Mouse (Mus musculus): ENCODE measurements around the gene Foxj2. TPM values are rescaled to one million over a fixed set of nuclear protein-coding genes. Genes with fewer than 3 reads are reported as not detected.

Foxj2 gene
- total RNA-seq, 2 experiments from 2014 or later, result 11.3 to 18.1 TPM

DNA sequence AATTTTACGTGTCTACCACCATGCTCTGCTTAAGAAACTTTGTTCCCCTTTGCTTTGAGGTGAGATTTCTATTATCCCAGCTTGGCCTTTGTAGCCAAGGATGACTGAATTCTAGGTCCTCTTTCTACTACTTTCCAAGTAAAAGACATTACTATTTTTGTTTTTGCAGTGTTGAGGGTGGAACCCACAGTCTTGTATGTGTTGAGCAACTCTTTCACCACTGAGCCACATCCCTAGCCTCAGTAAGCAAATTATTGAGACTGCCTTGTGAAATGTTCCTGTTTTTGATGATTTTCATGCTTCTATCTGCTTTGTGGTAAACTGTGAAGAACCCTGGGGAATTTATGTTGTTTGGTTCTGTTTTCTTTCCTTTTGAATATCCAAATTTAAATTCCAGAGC is 43.2 kb downstream of the Foxj2 start:
- no peak for ATAC-seq (replicated peaks; ENCODE audit: low FRiP score, low TSS enrichment, poor library complexity, severe bottlenecking)

DNA sequence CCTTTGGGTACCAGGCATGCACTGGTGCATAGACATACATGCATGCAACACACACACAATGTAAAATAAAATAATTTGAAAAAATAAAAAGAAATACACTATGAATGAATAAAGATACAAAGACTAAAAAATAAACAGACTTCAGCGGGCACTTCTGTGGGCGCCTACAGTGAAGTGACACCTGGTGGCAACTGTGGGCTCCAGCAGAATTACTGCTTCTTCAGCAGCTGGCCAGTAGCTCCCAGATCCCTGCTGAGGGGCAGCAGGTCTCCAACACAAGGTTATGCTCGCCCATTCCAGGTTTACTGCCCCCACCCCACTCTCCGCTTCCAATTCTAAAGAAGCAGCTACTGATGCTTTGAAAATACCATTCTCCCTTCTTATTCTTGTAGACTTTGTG is 48.2 kb downstream of the Foxj2 start:
- ATAC-seq (replicated peaks; ENCODE audit: low FRiP score, low TSS enrichment, poor library complexity, severe bottlenecking), result peak; percentile 93

DNA sequence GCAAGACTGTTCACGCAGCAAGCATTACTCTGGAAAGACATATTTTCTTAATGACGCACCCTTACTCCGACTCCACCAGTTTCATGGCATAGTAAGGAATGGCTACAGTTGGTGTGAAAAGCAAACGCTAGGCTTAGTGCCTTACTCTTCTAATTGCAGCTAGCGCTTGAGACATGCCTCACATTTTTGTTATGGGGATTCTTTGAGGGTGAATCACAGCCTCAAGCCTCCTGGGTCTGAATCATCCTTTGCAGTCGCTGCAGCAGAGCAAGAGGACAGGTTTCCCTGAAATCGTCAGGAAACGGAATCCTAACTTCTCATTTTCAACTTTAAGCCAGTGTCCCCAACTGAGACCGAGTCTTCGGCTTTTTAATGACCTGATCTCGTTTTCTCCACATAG is 50.1 kb downstream of the Foxj2 start:
- no peak for ATAC-seq (replicated peaks; ENCODE audit: low FRiP score, low TSS enrichment, poor library complexity, severe bottlenecking)

DNA sequence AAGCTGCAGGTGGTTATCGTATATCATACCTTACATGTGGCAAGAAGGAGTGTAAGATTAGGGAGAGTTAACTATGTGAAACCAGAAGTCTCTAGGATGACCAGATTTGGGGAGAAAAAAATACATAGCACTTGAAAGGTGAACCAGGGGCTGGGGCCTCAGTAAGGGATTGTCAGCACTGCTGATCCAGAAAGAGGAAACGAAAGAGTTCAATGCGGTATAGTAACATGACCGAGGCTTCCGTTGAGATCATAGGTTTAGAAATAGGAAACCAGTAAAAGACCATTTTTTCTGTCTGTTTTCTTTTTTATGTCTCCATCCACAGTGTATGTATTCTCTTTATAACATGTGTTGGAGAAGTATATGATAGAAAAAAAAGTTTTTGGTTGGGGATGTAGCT is 53.1 kb downstream of the Foxj2 start:
- ATAC-seq (replicated peaks; ENCODE audit: low FRiP score, low TSS enrichment, poor library complexity, severe bottlenecking), result no peak

DNA sequence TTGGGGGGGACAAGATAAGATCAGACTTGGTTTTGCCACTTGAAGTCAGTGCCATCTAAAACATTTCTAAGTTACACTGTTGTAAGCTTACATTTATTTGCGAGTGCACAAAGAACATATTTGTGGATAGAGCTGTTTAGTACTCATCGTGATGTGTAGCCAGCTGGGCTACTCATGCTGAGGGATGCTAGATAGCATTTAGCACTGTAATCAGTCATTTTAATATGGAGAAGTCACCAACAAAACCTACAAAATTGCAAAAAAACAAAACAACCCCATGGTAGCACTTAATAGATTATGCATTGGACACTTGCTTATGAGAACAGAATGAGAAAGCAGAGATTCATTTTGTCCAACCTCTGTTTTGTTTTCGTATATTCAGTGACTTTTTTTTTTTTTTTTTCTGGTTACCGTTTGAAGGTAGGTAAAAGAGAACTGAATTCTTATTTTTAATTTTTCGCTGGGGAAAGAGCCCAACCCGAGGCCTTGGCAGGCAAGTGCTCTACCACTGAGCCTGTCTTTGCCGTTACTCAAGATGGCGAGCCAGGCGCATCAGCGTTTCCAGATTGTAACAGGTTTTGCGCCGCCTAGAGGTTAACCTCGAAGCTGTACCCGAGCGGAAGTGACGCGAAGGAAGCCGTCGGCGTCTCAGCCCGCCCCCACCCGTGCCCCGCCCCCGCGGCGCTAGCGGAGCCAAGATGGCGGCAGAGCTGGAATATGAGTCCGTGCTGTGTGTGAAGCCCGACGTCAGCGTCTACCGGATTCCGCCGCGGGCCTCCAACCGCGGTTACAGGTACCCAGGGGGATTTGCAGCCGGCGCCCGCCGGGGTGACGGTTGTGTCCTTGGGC is 54.4 kb downstream of the Foxj2 start, which contains the start of gene Necap1:
Necap1 (plus strand) TSS at position 604 of the 849 bp plus-strand sequence.
- ATAC-seq (replicated peaks; ENCODE audit: low FRiP score, low TSS enrichment, poor library complexity, severe bottlenecking), result peak; percentile 91

DNA sequence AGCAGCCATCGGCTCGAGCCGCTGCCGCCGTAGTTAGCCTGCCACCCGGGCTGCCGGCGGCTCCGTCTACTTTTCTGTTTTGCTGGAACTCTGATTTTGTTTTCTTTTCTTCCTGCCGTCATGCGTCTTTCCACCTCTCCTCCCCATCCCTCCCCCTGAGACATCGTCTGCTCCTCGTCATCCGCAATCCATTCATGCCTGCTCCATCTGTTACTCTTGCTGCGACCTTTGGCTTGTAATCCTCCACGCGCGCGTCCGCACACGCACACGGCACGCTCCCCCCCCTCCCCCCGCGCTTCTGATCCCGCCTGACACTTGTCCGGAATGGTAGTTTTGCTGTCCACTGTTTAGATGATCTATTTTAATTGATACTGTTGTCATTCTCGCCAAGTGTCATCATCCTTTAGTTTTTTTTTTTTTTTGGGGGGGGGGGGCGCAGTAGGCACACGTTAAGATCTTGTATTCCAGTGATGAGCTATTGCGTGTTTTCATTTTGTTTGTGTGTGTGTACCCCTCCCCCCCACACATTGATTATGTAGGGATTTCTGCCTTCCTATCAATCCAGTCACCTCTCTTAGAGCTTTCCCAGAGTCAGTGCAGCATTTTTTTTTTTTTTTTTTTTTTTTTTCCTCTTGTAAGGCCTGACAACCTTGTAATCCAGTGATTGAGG is 55.1 kb downstream of the Foxj2 start:
- peak; percentile 56 for ATAC-seq (replicated peaks; ENCODE audit: low FRiP score, low TSS enrichment, poor library complexity, severe bottlenecking)

- no peak for ATAC-seq (replicated peaks; ENCODE audit: low FRiP score, low TSS enrichment, poor library complexity, severe bottlenecking)
Measured at GRCm38 (mm10) chr6:122879141-122879735, 59.5 kb downstream of the Foxj2 start.

DNA sequence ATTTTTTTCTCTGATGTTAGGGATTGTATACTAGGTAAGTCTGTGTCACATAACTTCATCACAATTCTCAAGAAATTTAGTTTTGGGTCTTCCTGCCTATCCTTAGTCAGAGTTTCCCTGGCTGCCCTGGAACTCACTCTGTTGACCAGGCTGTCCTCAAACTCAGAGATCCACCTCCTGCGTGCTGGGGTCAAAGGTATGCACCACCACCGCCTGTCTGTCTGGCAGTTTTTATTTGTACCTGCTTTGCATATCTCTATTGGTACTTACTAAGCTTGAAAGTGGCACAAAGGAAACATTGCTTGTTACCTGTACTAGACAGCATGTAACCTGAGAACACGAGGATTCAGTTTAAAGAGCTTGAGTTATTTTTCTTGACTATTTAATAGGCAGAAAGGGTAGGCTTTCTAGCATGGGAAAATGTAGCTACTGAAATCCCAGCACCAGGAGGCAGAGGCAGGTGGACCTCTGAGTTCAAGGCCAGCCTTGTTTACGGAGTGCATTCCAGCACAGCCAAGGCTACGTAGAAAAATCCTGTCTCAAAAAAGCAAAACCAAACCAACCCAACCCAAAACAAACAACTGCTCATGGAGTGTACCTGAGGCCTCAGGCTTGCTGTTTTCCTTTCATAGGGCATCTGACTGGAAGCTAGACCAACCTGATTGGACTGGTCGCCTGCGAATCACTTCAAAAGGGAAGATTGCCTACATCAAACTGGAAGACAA is 60.2 kb downstream of the Foxj2 start:
- ATAC-seq (replicated peaks; ENCODE audit: low FRiP score, low TSS enrichment, poor library complexity, severe bottlenecking), result no peak

GRCm38 (mm10) chr6:122881287-122881686 is 61.6 kb downstream of the Foxj2 start:
- no peak for ATAC-seq (replicated peaks; ENCODE audit: low FRiP score, low TSS enrichment, poor library complexity, severe bottlenecking)

GRCm38 (mm10) chr6:122883603-122884002 is 63.9 kb downstream of the Foxj2 start:
- no peak for ATAC-seq (replicated peaks; ENCODE audit: low FRiP score, low TSS enrichment, poor library complexity, severe bottlenecking)

- no peak for ATAC-seq (replicated peaks; ENCODE audit: low FRiP score, low TSS enrichment, poor library complexity, severe bottlenecking)
Measured at GRCm38 (mm10) chr6:122889599-122889998, 69.9 kb downstream of the Foxj2 start.

GRCm38 (mm10) chr6:122892442-122893049 is 72.8 kb downstream of the Foxj2 start:
- ATAC-seq (replicated peaks; ENCODE audit: low FRiP score, low TSS enrichment, poor library complexity, severe bottlenecking), result peak; percentile 92

Other genes with a start within 250 kb of the Foxj2 start
- 11.5 and 30.2 TPM in 2 replicates for gene Apobec1, start 217.5 kb upstream of the Foxj2 start, total RNA-seq (2014; fragmentation: Nextera tagmentation)
- 3.1 and 6.2 TPM in 2 replicates for gene Apobec1, start 217.5 kb upstream of the Foxj2 start, total RNA-seq (2017)
- gene Gdf3, start 209.8 kb upstream of the Foxj2 start, total RNA-seq (2014; fragmentation: Nextera tagmentation), result 14.1 and 24.4 TPM in 2 replicates
- 9.7 and 15.2 TPM in 2 replicates for gene Gdf3, start 209.8 kb upstream of the Foxj2 start, total RNA-seq (2017)
- not detected in 2 replicates for gene Dppa3, start 193.5 kb upstream of the Foxj2 start, total RNA-seq (2014; fragmentation: Nextera tagmentation)
- gene Dppa3, start 193.5 kb upstream of the Foxj2 start, total RNA-seq (2017), result not detected in 2 replicates
- not detected in 2 replicates for gene Nanog, start 112.4 kb upstream of the Foxj2 start, total RNA-seq (2014; fragmentation: Nextera tagmentation)
- gene Nanog, start 112.4 kb upstream of the Foxj2 start, total RNA-seq (2017), result not detected in 2 replicates
- gene Slc2a3, start 18.3 kb upstream of the Foxj2 start, total RNA-seq (2014; fragmentation: Nextera tagmentation), result 13.3 and 18.9 TPM in 2 replicates
- 21.5 and 26.2 TPM in 2 replicates for gene Slc2a3, start 18.3 kb upstream of the Foxj2 start, total RNA-seq (2017)
- not detected in 2 replicates for gene C3ar1, start 36.2 kb downstream of the Foxj2 start, total RNA-seq (2014; fragmentation: Nextera tagmentation)
- not detected in 2 replicates for gene C3ar1, start 36.2 kb downstream of the Foxj2 start, total RNA-seq (2017)
- gene Necap1, start 54.6 kb downstream of the Foxj2 start, total RNA-seq (2014; fragmentation: Nextera tagmentation), result 12.1 and 16.3 TPM in 2 replicates
- gene Necap1, start 54.6 kb downstream of the Foxj2 start, total RNA-seq (2017), result 6.8 and 9.7 TPM in 2 replicates
- gene Clec4a1, start 101.9 kb downstream of the Foxj2 start, total RNA-seq (2014; fragmentation: Nextera tagmentation), result 1.2 TPM in 1 of 2 replicates, not detected in the other
- gene Clec4a1, start 101.9 kb downstream of the Foxj2 start, total RNA-seq (2017), result 0.99 TPM in 1 of 2 replicates, not detected in the other
- gene Clec4a3, start 132.6 kb downstream of the Foxj2 start, total RNA-seq (2014; fragmentation: Nextera tagmentation), result not detected in 2 replicates
- not detected in 2 replicates for gene Clec4a3, start 132.6 kb downstream of the Foxj2 start, total RNA-seq (2017)
- gene Clec4a4, start 170.5 kb downstream of the Foxj2 start, total RNA-seq (2014; fragmentation: Nextera tagmentation), result not detected in 2 replicates
- gene Clec4a4, start 170.5 kb downstream of the Foxj2 start, total RNA-seq (2017), result not detected in 2 replicates
- gene Clec4b1, start 230.0 kb downstream of the Foxj2 start, total RNA-seq (2014; fragmentation: Nextera tagmentation), result 4.7 TPM in 1 of 2 replicates, not detected in the other
- gene Clec4b1, start 230.0 kb downstream of the Foxj2 start, total RNA-seq (2017), result 6.6 TPM in 1 of 2 replicates, not detected in the other

All from megakaryocyte-erythroid progenitor cell, adult 5-6 weeks (primary cell).